Mouse (Mus musculus) midbrain, postnatal 0 days (tissue): ENCODE measurements around the gene Cit. TPM values are rescaled to one million over a fixed set of nuclear protein-coding genes. Genes with fewer than 3 reads are reported as not detected.

Experiments
- ATAC-seq: fragments of 200-750 bp; cut with Nextera tagmentation; 2 replicates; pipeline ENCODE4 v1.8.0; 2017; ENCODE audit warnings: moderate number of reproducible peaks, mild to moderate bottlenecking, moderate TSS enrichment, moderate library complexity; ENCODE audit not compliant: low FRiP score
- DNase-seq: peaks from one replicate; pipeline ENCODE4 v3.0.0-alpha.2; 2015; ENCODE audit warnings: low spot score
- H3K27ac ChIP-seq: fragments of 300-500 bp; sonication (generic); 2 replicates; pipeline ENCODE4 v1.5.1; 2014; ENCODE audit warnings: low read depth, mild to moderate bottlenecking, low read length, mixed read lengths
- H3K27me3 ChIP-seq: fragments of 300-500 bp; sonication (generic); 2 replicates; pipeline ENCODE4 v1.6.1; 2014; ENCODE audit warnings: low read length, control low read depth, mixed read lengths; ENCODE audit not compliant: insufficient read depth
- H3K36me3 ChIP-seq: fragments of 300-500 bp; sonication (generic); 2 replicates; pipeline ENCODE4 v1.6.1; 2014; ENCODE audit warnings: low read length, control low read depth, mixed read lengths; ENCODE audit not compliant: insufficient read depth
- H3K4me1 ChIP-seq: fragments of 300-500 bp; sonication (generic); 2 replicates; pipeline ENCODE4 v1.6.1; 2014; ENCODE audit warnings: mild to moderate bottlenecking, control low read depth, antibody characterized with exemption, low read length, mixed read lengths; ENCODE audit not compliant: insufficient read depth
- H3K4me2 ChIP-seq: fragments of 300-500 bp; sonication (generic); 2 replicates; pipeline ENCODE4 v1.6.1; 2014; ENCODE audit warnings: low read depth, mild to moderate bottlenecking, low read length, mixed read lengths; ENCODE audit not compliant: poor library complexity, severe bottlenecking
- H3K4me3 ChIP-seq: fragments of 300-500 bp; sonication (generic); 2 replicates; pipeline ENCODE4 v1.5.1; 2014; ENCODE audit warnings: low read depth, mild to moderate bottlenecking, low read length, moderate library complexity
- H3K9ac ChIP-seq: fragments of 300-500 bp; sonication (generic); replicated peaks from 2 replicates; pipeline ENCODE4 v1.6.1; 2014; ENCODE audit warnings: mild to moderate bottlenecking, low read length, moderate library complexity, mixed read lengths; ENCODE audit not compliant: poor library complexity, severe bottlenecking
- H3K9me3 ChIP-seq: fragments of 300-500 bp; sonication (generic); 2 replicates; pipeline ENCODE4 v1.6.1; 2016; ENCODE audit warnings: low read length, control low read depth
- CTCF ChIP-seq: IDR thresholded peaks from 2 replicates; pipeline ENCODE4 v1.5.1; 2016; ENCODE audit warnings: antibody characterized with exemption, mild to moderate bottlenecking
- WGBS: fragments of 180-500 bp; shearing (Covaris S2); extraction: QIAGEN DNeasy Blood & Tissue Kit; methylation state at CpG from one replicate; pipeline ENCODE4 v1.1.7; 2014; 5-methylcytosine and 5-hydroxymethylcytosine counted together
- polyA plus RNA-seq: library from polyadenylated mRNA; unstranded; fragments of >200 nt; fragmentation: Nextera tagmentation; extraction: Ambion mirVana; gene quantifications from 2 replicates; pipeline ENCODE4 v1.2.1, GENCODE M21; 2015
- total RNA-seq: library from RNA; depleted of rRNA; stranded (reverse); fragments of >200 nt; gene quantifications from 2 replicates; pipeline ENCODE4 v1.2.3, GENCODE M21; 2014

Cit gene
- total and polyA plus RNA-seq, 2 experiments from 2014 or later: 34.7 to 35.9 TPM

DNA sequence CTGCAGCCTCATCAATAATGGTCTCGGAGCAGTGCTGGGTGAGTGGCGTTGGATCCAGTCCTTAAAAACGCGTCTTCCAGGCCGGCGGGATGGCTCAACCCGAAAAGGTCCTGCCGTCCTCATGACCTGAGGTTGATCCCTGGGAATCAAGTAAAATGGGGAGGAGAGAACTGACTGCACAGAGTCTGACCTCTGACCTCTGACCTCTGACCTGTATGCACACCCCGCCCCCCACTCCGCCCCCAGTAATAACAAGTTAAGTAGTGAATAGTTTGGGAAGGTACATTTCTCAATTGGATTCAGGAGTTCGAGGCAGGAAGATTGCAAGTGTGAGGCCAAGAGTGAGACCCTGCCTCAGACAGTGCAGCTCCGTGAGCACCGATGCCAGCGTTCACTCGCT lies 24.1 kb downstream of the Cit start:
- 0 out of 2 replicates have a peak, but pooled peaks cover 3% of the 10 kb centered on the region for H3K4me1 ChIP-seq
- no peak overlapping the region for H3K4me2 ChIP-seq
- H3K9ac ChIP-seq: no peak overlapping the region
- no peaks in the 10 kb centered on the region for H3K36me3 ChIP-seq
- no peak overlapping the region for H3K27ac ChIP-seq
- H3K9me3 ChIP-seq: no peaks in the 10 kb centered on the region
- 75% methylated on average over 15 of the region's 15 CpGs for WGBS
- H3K27me3 ChIP-seq: no peaks in the 10 kb centered on the region
- no peak for TF ChIP-seq CTCF
- DNase-seq: no peak
- no peak overlapping the region for H3K4me3 ChIP-seq
- ATAC-seq: no peak

GRCm38 (mm10) chr5:115871153-115871552 lies 26.1 kb downstream of the Cit start:
- no peak for TF ChIP-seq CTCF
- H3K27ac ChIP-seq: no peak overlapping the region
- 95% methylated on average over 10 of the region's 10 CpGs for WGBS
- H3K9ac ChIP-seq: no peak overlapping the region
- no peak for ATAC-seq
- no peak overlapping the region for H3K4me3 ChIP-seq
- no peaks in the 10 kb centered on the region for H3K9me3 ChIP-seq
- H3K4me2 ChIP-seq: no peak overlapping the region
- H3K36me3 ChIP-seq: no peaks in the 10 kb centered on the region
- H3K27me3 ChIP-seq: no peaks in the 10 kb centered on the region
- no peak for DNase-seq
- 0 out of 2 replicates have a peak, but pooled peaks cover 3% of the 10 kb centered on the region for H3K4me1 ChIP-seq

DNA sequence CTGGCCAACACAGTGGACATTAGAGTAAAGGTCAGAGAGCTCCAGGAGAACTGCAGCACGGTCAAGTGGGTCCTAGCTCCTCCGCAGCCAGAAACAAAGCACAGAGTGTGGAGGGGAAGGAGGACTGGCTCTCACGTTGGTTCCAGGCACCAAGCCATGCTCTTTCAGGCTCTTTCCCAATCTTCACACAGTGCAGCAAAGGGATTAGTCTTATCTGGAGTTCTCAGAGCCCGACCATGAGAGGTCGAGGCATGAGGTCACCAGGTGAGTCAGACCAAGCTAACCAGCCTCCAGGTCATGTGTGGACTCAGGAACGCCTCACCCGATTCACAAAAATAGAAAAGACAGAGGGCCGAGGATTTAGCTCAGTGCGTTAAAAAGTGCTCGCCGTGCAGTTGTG lies 27.0 kb downstream of the Cit start:
- 86% methylated on average over 11 of the region's 11 CpGs for WGBS
- no peak for TF ChIP-seq CTCF
- no peak overlapping the region for H3K27ac ChIP-seq
- H3K4me3 ChIP-seq: no peak overlapping the region
- no peaks in the 10 kb centered on the region for H3K27me3 ChIP-seq
- H3K9ac ChIP-seq: no peak overlapping the region
- 0 out of 2 replicates have a peak, but pooled peaks cover 3% of the 10 kb centered on the region for H3K4me1 ChIP-seq
- H3K4me2 ChIP-seq: no peak overlapping the region
- ATAC-seq (no peak), DNase-seq (no peak)
- no peaks in the 10 kb centered on the region for H3K36me3 ChIP-seq
- no peaks in the 10 kb centered on the region for H3K9me3 ChIP-seq

DNA sequence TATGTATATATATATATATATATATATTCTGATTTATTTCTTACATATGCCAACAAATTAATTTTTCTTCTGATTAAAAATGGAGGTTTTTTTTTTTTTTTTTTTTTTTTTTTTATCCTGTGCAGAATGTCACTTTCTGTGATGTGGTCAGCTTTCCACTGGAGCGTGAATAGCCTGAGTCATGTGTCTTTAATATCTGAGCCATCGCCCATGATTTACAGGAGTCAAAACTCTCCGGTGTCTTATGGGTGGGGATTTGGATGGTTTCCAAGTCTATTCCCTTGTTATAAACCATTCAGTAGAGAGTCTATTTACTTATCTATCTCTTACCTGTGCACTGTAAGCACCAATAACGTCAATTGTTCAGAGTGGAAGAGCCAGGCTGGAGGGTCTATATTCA lies 27.9 kb downstream of the Cit start:
- no peak for ATAC-seq
- 75% methylated on average over 4 of the region's 4 CpGs for WGBS
- no peak for DNase-seq

DNA sequence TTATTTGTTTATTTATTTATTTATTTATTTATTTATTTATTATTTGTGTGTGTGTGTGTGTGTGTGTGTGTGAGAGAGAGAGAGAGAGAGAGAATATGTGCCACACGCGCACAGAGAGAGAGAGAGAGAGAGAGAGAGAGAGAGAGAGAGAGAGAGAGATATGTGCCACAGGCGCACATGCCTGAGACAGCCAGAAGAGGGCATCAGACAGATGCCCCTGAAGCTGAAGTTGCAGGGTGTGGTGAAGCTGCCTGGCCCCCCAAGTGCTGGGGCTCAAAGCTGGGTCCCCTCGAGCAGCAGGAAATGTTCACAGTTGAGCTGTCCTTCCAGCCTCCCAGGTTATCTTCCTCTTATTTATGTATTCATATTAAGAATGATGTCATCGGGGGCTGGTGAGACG lies 32.3 kb downstream of the Cit start:
- WGBS: 94% methylated on average over 6 of the region's 6 CpGs
- Histone ChIP-seq H3K9me3 (no peaks in the 10 kb centered on the region), H3K9ac (no peak overlapping the region), H3K36me3 (no peaks in the 10 kb centered on the region), H3K4me2 (no peak overlapping the region), H3K4me1 (no peaks in the 10 kb centered on the region), H3K27ac (no peak overlapping the region), H3K4me3 (no peak overlapping the region), H3K27me3 (no peaks in the 10 kb centered on the region)
- TF ChIP-seq CTCF: no peak
- no peak for DNase-seq
- ATAC-seq: no peak

More for the DNA sequence above, 27.9 kb downstream of the Cit start:
- no peak for TF ChIP-seq CTCF
- no peaks in the 10 kb centered on the region for H3K27me3 ChIP-seq
- H3K4me1 ChIP-seq: 0 out of 2 replicates have a peak, but pooled peaks cover 3% of the 10 kb centered on the region
- H3K9ac ChIP-seq: no peak overlapping the region
- H3K27ac ChIP-seq: no peak overlapping the region
- no peak overlapping the region for H3K4me3 ChIP-seq
- H3K4me2 ChIP-seq: no peak overlapping the region
- H3K9me3 ChIP-seq: no peaks in the 10 kb centered on the region
- no peaks in the 10 kb centered on the region for H3K36me3 ChIP-seq

- H3K27me3 ChIP-seq: no peaks in the 10 kb centered on the region
- 90% methylated on average over 9 of the region's 9 CpGs for WGBS
These were observed 37.1 kb downstream of the Cit start for GRCm38 (mm10) chr5:115882165-115882564.

More at GRCm38 (mm10) chr5:115882165-115882564, 37.1 kb downstream of the Cit start:
- ATAC-seq (no peak), DNase-seq (no peak)
- H3K4me2 ChIP-seq: no peak overlapping the region
- no peaks in the 10 kb centered on the region for H3K9me3 ChIP-seq
- H3K9ac ChIP-seq: no peak overlapping the region
- no peaks in the 10 kb centered on the region for H3K4me1 ChIP-seq
- no peak for TF ChIP-seq CTCF
- no peak overlapping the region for H3K27ac ChIP-seq
- H3K4me3 ChIP-seq: no peak overlapping the region
- H3K36me3 ChIP-seq: no peaks in the 10 kb centered on the region
